In genomic region chr1:36554633-36555399, GRCm38 (mm10) we compare ENCODE assay signal across 8 mouse cellular contexts. TPM values are rescaled to one million over a fixed set of nuclear protein-coding genes. Genes with fewer than 3 reads are reported as not detected.
A peak's percentile ranks its signal among the peaks of the same experiment; 100 is the strongest.
DNase-seq lines count a peak whose midpoint lies in the region; TF ChIP-seq lines count a peak whose summit lies in the region.

No protein-coding gene starts in this region.

- H3K27me3 ChIP-seq in kidney, adult 2 months (replicated peaks; ENCODE audit: control insufficient read depth, insufficient read depth, low read length): no peaks in the 10 kb centered on the region
- H3K27me3 ChIP-seq in midbrain, embryonic 10.5 days (ENCODE audit: low read depth, poor library complexity, severe bottlenecking): peaks cover 11% of the 10 kb centered on the region

- H3K9me3 ChIP-seq in midbrain, embryonic 10.5 days (replicated peaks): no peaks in the 10 kb centered on the region

- no peak overlapping the region for H3K27ac ChIP-seq in embryonic fibroblast, embryonic 13.5 days (ENCODE audit: insufficient read depth, low read length)
- peak overlapping the region; percentile 36 for H3K27ac ChIP-seq in kidney, adult 2 months (ENCODE audit: insufficient read depth, low read depth, low read length)
- H3K27ac ChIP-seq in midbrain, embryonic 10.5 days (replicated peaks): peak overlapping the region; percentile 100

- DNase-seq in cerebellum, adult 11-12 months: peak; percentile 50
- DNase-seq in cerebellum, postnatal 36 days: no peak
- DNase-seq in kidney, adult 2 months: peak; percentile 78
- no peak for DNase-seq in midbrain, embryonic 10.5 days (ENCODE audit: low spot score)
- DNase-seq in urinary bladder, postnatal 14 days (ENCODE audit: low spot score): no peak
- no peak for DNase-seq in layer of hippocampus, adult 8-10 months (ENCODE audit: low spot score in 2 of 2)
- no peak for DNase-seq in left cerebral cortex, adult 8-10 months (ENCODE audit: low spot score in 2 of 2)

- no peak for TF ChIP-seq CTCF in embryonic fibroblast, embryonic 13.5 days (IDR thresholded peaks at IDR 0.05; ENCODE audit: borderline replicate concordance, insufficient read depth, low read length)
- no peak for TF ChIP-seq CTCF in kidney, adult 2 months (conservative IDR thresholded peaks at IDR 0.05; ENCODE audit: insufficient read depth, insufficient read length, low read depth, low read length)

- 57% methylated on average over 21 of the region's 21 CpGs for WGBS in kidney, adult 2 months
- 77% methylated on average over 21 of the region's 21 CpGs for WGBS in midbrain, embryonic 10.5 days

- peaks cover 6% of the 10 kb centered on the region for H3K4me1 ChIP-seq in embryonic fibroblast, embryonic 13.5 days (ENCODE audit: control insufficient read depth, insufficient read depth, low read length)
- peaks cover 3% of the 10 kb centered on the region; the same call in 1 of the 2 replicates for H3K4me1 ChIP-seq in kidney, adult 2 months (ENCODE audit: control insufficient read depth, insufficient read depth, low read length)
- H3K4me1 ChIP-seq in midbrain, embryonic 10.5 days: peaks cover 50% of the 10 kb centered on the region

- H3K4me3 ChIP-seq in embryonic fibroblast, embryonic 13.5 days (ENCODE audit: insufficient read depth, low read length): no peak overlapping the region
- peak overlapping the region; percentile 4; the same call in 1 of the 2 replicates for H3K4me3 ChIP-seq in kidney, adult 2 months (ENCODE audit: insufficient read depth, low read depth, low read length)
- H3K4me3 ChIP-seq in midbrain, embryonic 10.5 days: peak overlapping the region; percentile 94

- H3K36me3 ChIP-seq in kidney, adult 2 months (ENCODE audit: control insufficient read depth, insufficient read depth, low read length): no peaks in the 10 kb centered on the region
- peaks cover 61% of the 10 kb centered on the region for H3K36me3 ChIP-seq in midbrain, embryonic 10.5 days

- 0 out of 2 replicates have a peak, but pooled peaks have one; percentile 19 for TF ChIP-seq POLR2A in embryonic fibroblast, embryonic 13.5 days (IDR thresholded peaks at IDR 0.05; ENCODE audit: low read depth, low read length)
- no peak for TF ChIP-seq POLR2A in kidney, adult 2 months (IDR thresholded peaks at IDR 0.05; ENCODE audit: low read depth, low read length)

RNA-seq across cellular contexts. Expression of gene Sema4c, which starts 3.3 kb away (rescaled TPM):
- 11.8 and 20.5 TPM in 2 replicates for polyA plus RNA-seq in embryonic fibroblast, embryonic 13.5 days (2011; ENCODE audit: insufficient read length, low read depth, missing spikeins)
- polyA plus RNA-seq in kidney, adult 2 months (2012; rRNA removed): 8.0 and 9.1 TPM in 2 replicates
- 20.8 and 26.3 TPM in 2 replicates for polyA plus RNA-seq in midbrain, embryonic 10.5 days (2016; fragmentation: Nextera tagmentation; extraction: Ambion mirVana)
- total RNA-seq in layer of hippocampus, adult 8-10 months (2022): 10 to 100 TPM; 13.8 to 18.3 (median 15.1) TPM
- total RNA-seq in left cerebral cortex, adult 8-10 months (2022): 10 to 100 TPM; 16.1 to 23.4 (median 19.2) TPM

RNA-seq across cellular contexts. Expression of gene Ankrd39, which starts 7.6 kb away (rescaled TPM):
- 7.7 and 8.0 TPM in 2 replicates for polyA plus RNA-seq in embryonic fibroblast, embryonic 13.5 days (2011; ENCODE audit: insufficient read length, low read depth, missing spikeins)
- 16.8 and 22.6 TPM in 2 replicates for polyA plus RNA-seq in kidney, adult 2 months (2012; rRNA removed)
- polyA plus RNA-seq in midbrain, embryonic 10.5 days (2016; fragmentation: Nextera tagmentation; extraction: Ambion mirVana): 17.8 and 21.2 TPM in 2 replicates
- 10 to 100 TPM; 10.3 to 18.2 (median 13.2) TPM for total RNA-seq in layer of hippocampus, adult 8-10 months (2022)
- 10 to 100 TPM; 13.1 to 17.0 (median 14.9) TPM for total RNA-seq in left cerebral cortex, adult 8-10 months (2022)

RNA-seq across cellular contexts. Expression of gene Gm42417, which starts 15.6 kb away (rescaled TPM):
- polyA plus RNA-seq in embryonic fibroblast, embryonic 13.5 days (2011; ENCODE audit: insufficient read length, low read depth, missing spikeins): 1.6 TPM in 1 of 2 replicates, not detected in the other
- not detected in 2 replicates for polyA plus RNA-seq in kidney, adult 2 months (2012; rRNA removed)
- polyA plus RNA-seq in midbrain, embryonic 10.5 days (2016; fragmentation: Nextera tagmentation; extraction: Ambion mirVana): 0.69 TPM in 1 of 2 replicates, not detected in the other
- total RNA-seq in layer of hippocampus, adult 8-10 months (2022): under 1 TPM in 1 of 4 experiments, not detected in 3; 0.38 TPM
- not detected for total RNA-seq in left cerebral cortex, adult 8-10 months (2022)

RNA-seq across cellular contexts. Expression of gene Ankrd23, which starts 18.1 kb away (rescaled TPM):
- 2.9 and 6.7 TPM in 2 replicates for polyA plus RNA-seq in embryonic fibroblast, embryonic 13.5 days (2011; ENCODE audit: insufficient read length, low read depth, missing spikeins)
- polyA plus RNA-seq in kidney, adult 2 months (2012; rRNA removed): 11.8 and 37.9 TPM in 2 replicates
- polyA plus RNA-seq in midbrain, embryonic 10.5 days (2016; fragmentation: Nextera tagmentation; extraction: Ambion mirVana): 16.3 and 17.4 TPM in 2 replicates
- total RNA-seq in layer of hippocampus, adult 8-10 months (2022): 1 to 10 TPM; 3.7 to 7.7 (median 5.0) TPM
- total RNA-seq in left cerebral cortex, adult 8-10 months (2022): 1 to 10 TPM; 3.9 to 6.0 (median 5.0) TPM

RNA-seq across cellular contexts. Expression of gene Cnnm3, which starts 43.1 kb away (rescaled TPM):
- polyA plus RNA-seq in embryonic fibroblast, embryonic 13.5 days (2011; ENCODE audit: insufficient read length, low read depth, missing spikeins): 4.0 and 6.2 TPM in 2 replicates
- polyA plus RNA-seq in kidney, adult 2 months (2012; rRNA removed): 19.8 and 29.5 TPM in 2 replicates
- 2.6 and 3.1 TPM in 2 replicates for polyA plus RNA-seq in midbrain, embryonic 10.5 days (2016; fragmentation: Nextera tagmentation; extraction: Ambion mirVana)
- total RNA-seq in layer of hippocampus, adult 8-10 months (2022): 10 to 100 TPM; 33.3 to 47.2 (median 35.7) TPM
- total RNA-seq in left cerebral cortex, adult 8-10 months (2022): 10 to 100 TPM; 31.8 to 38.3 (median 33.4) TPM

Comparison
In these comparisons a context has a peak if more than half of its experiments do, and no peak if none do; other contexts are left out.
1. DNase-seq: peak in cerebellum, adult 11-12 months (single experiment) and kidney, adult 2 months (single experiment); none in cerebellum, postnatal 36 days (0 of 2), midbrain, embryonic 10.5 days (single experiment), urinary bladder, postnatal 14 days (single experiment), layer of hippocampus, adult 8-10 months (0 of 2) and left cerebral cortex, adult 8-10 months (0 of 2).